24 mouse cellular contexts compared by ENCODE assay signal in genomic region chr1:75327461-75327860, GRCm38 (mm10). TPM values are rescaled to one million over a fixed set of nuclear protein-coding genes. Genes with fewer than 3 reads are reported as not detected.
A peak's percentile ranks its signal among the peaks of the same experiment; 100 is the strongest.
DNase-seq lines count a peak whose midpoint lies in the region; ATAC-seq and TF ChIP-seq lines count a peak whose summit lies in the region.
"Had no signal": no experiment of that assay in that cellular context is flagged by ENCODE, and none has a peak within 500 bp of the region (broad histone marks: within the 10 kb centered on the region; RNA-seq: fewer than 3 reads in every experiment).

No protein-coding gene starts in this region.

- TF ChIP-seq CTCF in gastrocnemius, adult 2 months (IDR thresholded peaks at IDR 0.05), result peak; percentile 6; the same call in 1 of the 2 replicates
- peak; percentile 3; the same call in 1 of the 2 replicates for TF ChIP-seq CTCF in left cerebral cortex, adult 2 months (IDR thresholded peaks at IDR 0.05)
- TF ChIP-seq CTCF in MEL (IDR thresholded peaks at IDR 0.05 in 2 of 3, conservative IDR thresholded peaks at IDR 0.05 in 1 of 3; ENCODE audit: control insufficient read depth in 1 of 3, insufficient read depth in 1 of 3, low read depth in 2 of 3, low read length in 3 of 3, poor library complexity in 1 of 3, severe bottlenecking in 1 of 3), result peak; percentile 1 to 27 (median 23); a peak in 2 of 6 replicates

- H3K27me3 ChIP-seq in MEL (ENCODE audit: control insufficient read depth in 1 of 2, insufficient read depth in 2 of 2, low read length in 2 of 2), result no peaks in the 10 kb centered on the region; a peak in 1 of 4 replicates
- H3K27me3 ChIP-seq: embryonic facial prominence, embryonic 15.5 days; forebrain, embryonic 15.5 days; heart, embryonic 13.5 days had no signal

- no peaks in the 10 kb centered on the region for H3K9me3 ChIP-seq in MEL (replicated peaks; ENCODE audit: insufficient read depth, low read length)
- H3K9me3 ChIP-seq: forebrain, embryonic 15.5 days; heart, embryonic 13.5 days had no signal

- peak; percentile 16 for TF ChIP-seq RAD21 in MEL (IDR thresholded peaks at IDR 0.05; ENCODE audit: low read depth, low read length)

- H3K79me2 ChIP-seq in MEL (ENCODE audit: control insufficient read depth, insufficient read depth, low read length, poor library complexity), result no peaks in the 10 kb centered on the region

- no peak for TF ChIP-seq POLR2A in MEL (IDR thresholded peaks at IDR 0.05; ENCODE audit: control insufficient read depth in 1 of 2, insufficient read depth in 1 of 2, low read depth in 1 of 2, low read length in 2 of 2, poor library complexity in 1 of 2)

- TF ChIP-seq EP300 in MEL (IDR thresholded peaks at IDR 0.05; ENCODE audit: low read depth in 1 of 2, low read length in 2 of 2), result no peak

- no peak overlapping the region for H3K4me3 ChIP-seq in gastrocnemius, adult 2 months
- no peak overlapping the region for H3K4me3 ChIP-seq in left cerebral cortex, adult 2 months
- H3K4me3 ChIP-seq in MEL (ENCODE audit: control insufficient read depth in 1 of 2, insufficient read depth in 1 of 2, low read depth in 2 of 2, low read length in 2 of 2), result no peak overlapping the region
- H3K4me3 ChIP-seq: embryonic facial prominence, embryonic 15.5 days; forebrain, embryonic 15.5 days; heart, embryonic 13.5 days had no signal

- H3K9ac ChIP-seq in MEL (ENCODE audit: control insufficient read depth, low read depth, low read length, poor library complexity, severe bottlenecking), result no peak overlapping the region
- H3K9ac ChIP-seq: embryonic facial prominence, embryonic 15.5 days; forebrain, embryonic 15.5 days; heart, embryonic 13.5 days had no signal

- intact Hi-C loops in gastrocnemius, adult 2 months (cut with DNase I), result no loop called here
- intact Hi-C loops in gastrocnemius, postnatal 14 days (cut with DNase I; ENCODE audit: low total_unique reads), result no loop called here
- intact Hi-C loops in left cerebral cortex, adult 2 months (cut with DNase I), result no loop called here

- H3K36me3 ChIP-seq in MEL (ENCODE audit: control insufficient read depth in 1 of 2, insufficient read depth in 2 of 2, low read length in 2 of 2), result peaks cover 0 to 2% of the 10 kb centered on the region in 2 experiments; a peak in 1 of 4 replicates
- H3K36me3 ChIP-seq: embryonic facial prominence, embryonic 15.5 days; forebrain, embryonic 15.5 days; heart, embryonic 13.5 days had no signal

- DNase-seq in gastrocnemius, adult 2 months, result no peak
- no peak for DNase-seq in gastrocnemius, postnatal 14 days
- no peak for DNase-seq in left cerebral cortex, adult 2 months (ENCODE audit: extremely low spot score in 1 of 2, low spot score in 2 of 2)
- no peak for DNase-seq in left cerebral cortex, adult 9 months (ENCODE audit: low spot score in 2 of 2)
- peak; percentile 30 for DNase-seq in MEL (ENCODE audit: low read depth, low spot score)
- no peak for DNase-seq in embryo, embryonic 10.5 days (ENCODE audit: low spot score)
- DNase-seq: adrenal gland, adult 2 months; adrenal gland, postnatal 25 days; B cell, adult 2 months; cerebellum, adult 18-20 months; cerebellum, adult 9-11 months; embryo, embryonic 11 days; gastrocnemius, postnatal 10 days; heart, postnatal 36 days had no signal

- H3K27ac ChIP-seq in gastrocnemius, adult 2 months, result no peak overlapping the region
- H3K27ac ChIP-seq in left cerebral cortex, adult 2 months, result no peak overlapping the region
- no peak overlapping the region for H3K27ac ChIP-seq in MEL (ENCODE audit: control insufficient read depth, low read depth, low read length)
- H3K27ac ChIP-seq: embryonic facial prominence, embryonic 15.5 days; forebrain, embryonic 15.5 days; heart, embryonic 13.5 days had no signal

- 0 out of 2 replicates have a peak, but pooled peaks have one; percentile 52 for ATAC-seq in erythroblast, adult 5-6 weeks (replicated peaks; ENCODE audit: low FRiP score, poor library complexity, severe bottlenecking)
- ATAC-seq: activated CD4-positive, CD25-positive, alpha-beta regulatory T cell, adult 4 months; CD4-positive, CD25-positive, alpha-beta regulatory T cell, adult 4 months; forebrain, embryonic 15.5 days; hindbrain, embryonic 16.5 days had no signal

- H3K4me1 ChIP-seq in MEL (ENCODE audit: control insufficient read depth in 1 of 2, insufficient read depth in 2 of 2, low read length in 2 of 2), result no peaks in the 10 kb centered on the region
- H3K4me1 ChIP-seq: embryonic facial prominence, embryonic 15.5 days; forebrain, embryonic 15.5 days had no signal

TF ChIP-seq in MEL, 35 proteins besides CTCF, POLR2A, EP300 and RAD21:
- TF ChIP-seq SMC3 (IDR thresholded peaks at IDR 0.05; ENCODE audit: low read depth, low read length) (peak; percentile 14; the same call in 1 of the 2 replicates), POLR2AphosphoS2 (IDR thresholded peaks at IDR 0.05; ENCODE audit: low read length) (no peak), GATA1 (IDR thresholded peaks at IDR 0.05; ENCODE audit: low read depth, low read length) (no peak), CHD2 (IDR thresholded peaks at IDR 0.05; ENCODE audit: low read length) (no peak)

RNA-seq across cellular contexts. Expression of gene Dnpep, which starts 9.7 kb away (rescaled TPM):
- total RNA-seq in gastrocnemius, adult 2 months (2021), result 10 to 100 TPM; 40.9 to 49.6 TPM
- 10 to 100 TPM; 52.7 to 54.6 TPM for total RNA-seq in gastrocnemius, postnatal 14 days (2021)
- 10 to 100 TPM; 49.4 to 53.0 TPM for total RNA-seq in left cerebral cortex, adult 2 months (2021)
- total RNA-seq in MEL (2012; rRNA removed), result 34.7 and 35.9 TPM in 2 replicates
- 10 to 100 TPM in 1 of 2 experiments, not detected in 1; 59.3 TPM for polyA plus RNA-seq in MEL (2012; ENCODE audit: insufficient read depth in 1 of 2, insufficient read length in 2 of 2, low read depth in 1 of 2, low replicate concordance in 2 of 2, missing spikeins in 1 of 2)
- 14.0 and 20.3 TPM in 2 replicates for total RNA-seq in erythroblast, adult 5-6 weeks (2015; ENCODE audit: low replicate concordance)
- 7.7 and 11.8 TPM in 2 replicates for total RNA-seq in erythroblast, adult 5-6 weeks (2017; ENCODE audit: low replicate concordance)

RNA-seq across cellular contexts. Expression of gene Des, which starts 32.7 kb away (rescaled TPM):
- 1,000 to 10,000 TPM; 2,035 to 2,198 TPM for total RNA-seq in gastrocnemius, adult 2 months (2021)
- 1,000 to 10,000 TPM; 1,553 to 1,562 TPM for total RNA-seq in gastrocnemius, postnatal 14 days (2021)
- total RNA-seq in left cerebral cortex, adult 2 months (2021), result 1 to 10 TPM in 1 of 2 experiments, under 1 TPM in 1; 0.77 to 1.7 TPM
- 4.6 and 7.2 TPM in 2 replicates for total RNA-seq in MEL (2012; rRNA removed)
- 1 to 10 TPM in 1 of 2 experiments, not detected in 1; 7.0 TPM for polyA plus RNA-seq in MEL (2012; ENCODE audit: insufficient read depth in 1 of 2, insufficient read length in 2 of 2, low read depth in 1 of 2, low replicate concordance in 2 of 2, missing spikeins in 1 of 2)
- total RNA-seq in erythroblast, adult 5-6 weeks (2015; ENCODE audit: low replicate concordance), result not detected in 2 replicates
- total RNA-seq in erythroblast, adult 5-6 weeks (2017; ENCODE audit: low replicate concordance), result not detected in 2 replicates
- polyA plus RNA-seq: activated CD4-positive, CD25-positive, alpha-beta regulatory T cell, adult 4 months; CD4-positive, CD25-positive, alpha-beta regulatory T cell, adult 4 months had no signal

RNA-seq across cellular contexts. Expression of gene Speg, which starts 47.6 kb away (rescaled TPM):
- total RNA-seq in gastrocnemius, adult 2 months (2021), result 100 to 1,000 TPM; 268 to 311 TPM
- total RNA-seq in gastrocnemius, postnatal 14 days (2021), result 100 to 1,000 TPM; 167 to 173 TPM
- total RNA-seq in left cerebral cortex, adult 2 months (2021), result 100 to 1,000 TPM; 199 to 215 TPM
- total RNA-seq in MEL (2012; rRNA removed), result 1.7 and 1.8 TPM in 2 replicates
- 1 to 10 TPM in 1 of 2 experiments, not detected in 1; 9.5 TPM for polyA plus RNA-seq in MEL (2012; ENCODE audit: insufficient read depth in 1 of 2, insufficient read length in 2 of 2, low read depth in 1 of 2, low replicate concordance in 2 of 2, missing spikeins in 1 of 2)
- not detected in 2 replicates for total RNA-seq in erythroblast, adult 5-6 weeks (2015; ENCODE audit: low replicate concordance)
- 1.7 TPM in 1 of 2 replicates, not detected in the other for total RNA-seq in erythroblast, adult 5-6 weeks (2017; ENCODE audit: low replicate concordance)
- polyA plus RNA-seq: activated CD4-positive, CD25-positive, alpha-beta regulatory T cell, adult 4 months had no signal

RNA-seq across cellular contexts. Expression of gene Resp18, which starts 49.2 kb away (rescaled TPM):
- not detected for total RNA-seq in gastrocnemius, adult 2 months (2021)
- not detected for total RNA-seq in gastrocnemius, postnatal 14 days (2021)
- 100 to 1,000 TPM; 144 to 184 TPM for total RNA-seq in left cerebral cortex, adult 2 months (2021)
- not detected in 2 replicates for total RNA-seq in MEL (2012; rRNA removed)
- polyA plus RNA-seq in MEL (2012; ENCODE audit: insufficient read depth in 1 of 2, insufficient read length in 2 of 2, low read depth in 1 of 2, low replicate concordance in 2 of 2, missing spikeins in 1 of 2), result not detected
- not detected in 2 replicates for total RNA-seq in erythroblast, adult 5-6 weeks (2015; ENCODE audit: low replicate concordance)
- total RNA-seq in erythroblast, adult 5-6 weeks (2017; ENCODE audit: low replicate concordance), result not detected in 2 replicates
- total RNA-seq: gastrocnemius, postnatal 10 days; heart, adult 8-10 months; heart, postnatal 36 days had no signal
- polyA plus RNA-seq: activated CD4-positive, CD25-positive, alpha-beta regulatory T cell, adult 4 months; CD4-positive, CD25-positive, alpha-beta regulatory T cell, adult 4 months; gonadal fat pad, adult 2 months; heart, embryonic 13.5 days; heart, postnatal 0 days had no signal

Comparison
In these comparisons a context has a peak if more than half of its experiments do, and no peak if none do; other contexts are left out.
1. RNA of gene Des, which starts 32.7 kb away (total RNA-seq): 2,035 to 2,198 TPM in gastrocnemius, adult 2 months and 1,553 to 1,562 TPM in gastrocnemius, postnatal 14 days; 4.6 to 7.2 TPM in MEL, 0.77 to 1.7 TPM in left cerebral cortex, adult 2 months and not detected in erythroblast, adult 5-6 weeks; every median in the first group is over 100 times any median in the second.
2. RNA of gene Speg, which starts 47.6 kb away (total RNA-seq): 268 to 311 TPM in gastrocnemius, adult 2 months, 199 to 215 TPM in left cerebral cortex, adult 2 months and 167 to 173 TPM in gastrocnemius, postnatal 14 days; 1.7 to 1.8 TPM in MEL and 1.7 TPM in erythroblast, adult 5-6 weeks; every median in the first group is over 10 times any median in the second.
3. Peak in every context shown above with its lines, with median percentiles within 50 percentile points of each other: CTCF ChIP-seq.